Mouse (Mus musculus) embryonic facial prominence, embryonic 14.5 days (tissue): ENCODE results near the gene Gab1. TPM values are rescaled to one million over a fixed set of nuclear protein-coding genes. Genes with fewer than 3 reads are reported as not detected.

Experiments
- ATAC-seq: fragments of 200-750 bp; cut with Nextera tagmentation; 2 replicates; pipeline ENCODE4 v1.8.0; 2017; ENCODE audit warnings: low read depth, moderate number of reproducible peaks, moderate TSS enrichment
- DNase-seq: peaks from one replicate; pipeline ENCODE4 v3.0.0-alpha.2; 2015; ENCODE audit warnings: low spot score
- H3K27ac ChIP-seq: fragments of 300-500 bp; sonication (generic); replicated peaks from 2 replicates; pipeline ENCODE4 v1.5.1; 2014; ENCODE audit warnings: low read depth, mild to moderate bottlenecking, low read length, moderate library complexity
- H3K27me3 ChIP-seq: fragments of 300-500 bp; sonication (generic); replicated peaks from 2 replicates; pipeline ENCODE4 v1.6.1; 2014; ENCODE audit warnings: low read length; ENCODE audit not compliant: control insufficient read depth, insufficient read depth
- H3K36me3 ChIP-seq: fragments of 300-500 bp; sonication (generic); 2 replicates; pipeline ENCODE4 v1.6.1; 2014; ENCODE audit warnings: low read length, mixed read lengths; ENCODE audit not compliant: control insufficient read depth, insufficient read depth
- H3K4me1 ChIP-seq: fragments of 300-500 bp; sonication (generic); 2 replicates; pipeline ENCODE4 v1.6.1; 2014; ENCODE audit warnings: antibody characterized with exemption, low read length; ENCODE audit not compliant: control insufficient read depth, insufficient read depth
- H3K4me2 ChIP-seq: fragments of 300-500 bp; sonication (generic); 2 replicates; pipeline ENCODE4 v1.6.1; 2014; ENCODE audit warnings: low read depth, mild to moderate bottlenecking, low read length, moderate library complexity, mixed read lengths
- H3K4me3 ChIP-seq: fragments of 300-500 bp; sonication (generic); 2 replicates; pipeline ENCODE4 v1.5.1; 2014; ENCODE audit warnings: low read depth, mild to moderate bottlenecking, low read length
- H3K9ac ChIP-seq: fragments of 300-500 bp; sonication (generic); 2 replicates; pipeline ENCODE4 v1.6.1; 2014; ENCODE audit warnings: low read depth, mild to moderate bottlenecking, low read length, moderate library complexity, mixed read lengths
- H3K9me3 ChIP-seq: fragments of 300-500 bp; sonication (generic); 2 replicates; pipeline ENCODE4 v1.6.1; 2016; ENCODE audit warnings: low read length; ENCODE audit not compliant: control insufficient read depth
- WGBS: fragments of 180-500 bp; shearing (Covaris S2); extraction: QIAGEN DNeasy Blood & Tissue Kit; methylation state at CpG from one replicate; pipeline ENCODE4 v1.1.7; 2014; 5-methylcytosine and 5-hydroxymethylcytosine counted together
- polyA plus RNA-seq: library from polyadenylated mRNA; unstranded; fragments of >200 nt; fragmentation: Nextera tagmentation; extraction: Ambion mirVana; gene quantifications from 2 replicates; pipeline ENCODE4 v1.2.1, GENCODE M21; 2014

Gene Gab1
- polyA plus RNA-seq, 1 experiment from 2014 or later, result 30.3 TPM

DNA sequence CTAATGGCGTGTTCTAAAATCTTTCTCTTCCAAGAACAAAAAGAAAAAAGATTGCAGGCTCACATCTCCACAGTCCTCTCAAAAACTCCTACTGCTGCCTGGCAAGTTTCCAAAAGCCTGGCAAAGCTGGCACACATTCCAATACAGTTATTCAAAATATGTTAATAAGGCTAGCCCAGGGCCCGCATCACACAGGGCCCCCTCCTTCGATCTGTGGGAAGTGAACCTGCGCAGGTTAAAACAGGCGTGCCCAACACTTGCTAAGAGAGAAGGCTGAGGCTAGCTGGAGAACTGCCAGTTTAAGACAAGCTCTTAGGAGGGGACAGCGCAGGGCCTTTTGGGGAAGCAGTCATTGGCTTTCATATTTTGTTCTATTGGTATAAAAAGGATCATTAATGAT is 23.7 kb downstream of the Gab1 start:
- Histone ChIP-seq H3K27me3 (no peaks in the 10 kb centered on the region), H3K4me2 (no peak overlapping the region), H3K36me3 (no peaks in the 10 kb centered on the region), H3K4me3 (no peak overlapping the region), H3K4me1 (peaks cover 16% of the 10 kb centered on the region), H3K27ac (peak overlapping the region; percentile 52), H3K9me3 (no peaks in the 10 kb centered on the region), H3K9ac (no peak overlapping the region)
- DNase-seq (peak; percentile 81), ATAC-seq (peak; percentile 59)
- WGBS, result 57% methylated on average over 6 of the region's 6 CpGs

DNA sequence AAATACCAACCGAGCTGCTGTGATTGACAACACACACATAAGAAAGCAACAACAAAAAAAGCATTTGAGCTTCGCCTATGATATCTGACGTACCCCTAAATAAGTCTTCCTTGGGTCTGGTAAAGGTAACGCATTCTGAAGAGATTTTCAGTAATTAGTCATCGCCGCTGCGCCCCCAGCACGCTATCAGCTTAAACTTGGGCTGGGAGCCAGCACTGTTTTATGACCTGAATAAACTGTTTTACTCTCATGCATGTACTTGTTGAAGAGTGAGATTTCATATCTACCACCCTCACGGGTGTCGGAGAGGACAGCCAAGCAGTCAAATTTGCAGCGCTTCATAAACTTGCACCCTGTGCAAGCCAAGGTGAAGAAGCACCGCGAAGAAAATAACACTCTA is 26.7 kb downstream of the Gab1 start:
- 65% methylated on average over 13 of the region's 13 CpGs for WGBS
- H3K27ac ChIP-seq, result peak overlapping the region; percentile 64; the same call in 1 of the 2 replicates
- no peaks in the 10 kb centered on the region for H3K9me3 ChIP-seq
- ATAC-seq (peak; percentile 30; the same call in 1 of the 2 replicates), DNase-seq (peak; percentile 76)
- H3K4me1 ChIP-seq, result peaks cover 30% of the 10 kb centered on the region
- no peaks in the 10 kb centered on the region for H3K27me3 ChIP-seq
- no peaks in the 10 kb centered on the region for H3K36me3 ChIP-seq
- no peak overlapping the region for H3K4me3 ChIP-seq
- H3K9ac ChIP-seq, result no peak overlapping the region
- H3K4me2 ChIP-seq, result 0 out of 2 replicates have a peak overlapping the region, but pooled peaks have one; percentile 20

DNA sequence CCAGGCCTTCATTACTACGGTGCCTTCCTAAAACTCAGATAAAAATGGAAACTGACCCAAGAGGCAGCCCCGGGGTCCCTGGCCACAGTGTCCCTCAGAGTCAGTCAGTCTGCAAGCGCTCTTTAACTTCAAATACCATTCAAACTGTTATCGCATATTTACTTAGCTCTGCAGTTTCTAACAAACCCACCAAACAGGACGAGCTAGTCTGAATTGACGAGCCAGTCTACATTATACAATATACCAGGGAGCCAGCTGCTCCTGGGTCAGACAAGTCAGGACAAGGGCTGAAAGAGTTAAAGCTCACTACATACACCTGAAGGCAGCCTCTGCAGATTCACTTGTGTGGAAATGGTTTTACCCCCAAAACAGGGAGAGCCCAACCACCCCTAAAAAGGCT is 27.1 kb downstream of the Gab1 start:
- Histone ChIP-seq H3K27ac (peak overlapping the region; percentile 64), H3K27me3 (no peaks in the 10 kb centered on the region), H3K4me2 (peak overlapping the region; percentile 20), H3K9ac (no peak overlapping the region), H3K9me3 (no peaks in the 10 kb centered on the region), H3K36me3 (no peaks in the 10 kb centered on the region), H3K4me1 (peaks cover 32% of the 10 kb centered on the region), H3K4me3 (no peak overlapping the region)
- ATAC-seq (peak; percentile 53; the same call in 1 of the 2 replicates), DNase-seq (peak; percentile 81)
- 66% methylated on average over 6 of the region's 6 CpGs for WGBS

DNA sequence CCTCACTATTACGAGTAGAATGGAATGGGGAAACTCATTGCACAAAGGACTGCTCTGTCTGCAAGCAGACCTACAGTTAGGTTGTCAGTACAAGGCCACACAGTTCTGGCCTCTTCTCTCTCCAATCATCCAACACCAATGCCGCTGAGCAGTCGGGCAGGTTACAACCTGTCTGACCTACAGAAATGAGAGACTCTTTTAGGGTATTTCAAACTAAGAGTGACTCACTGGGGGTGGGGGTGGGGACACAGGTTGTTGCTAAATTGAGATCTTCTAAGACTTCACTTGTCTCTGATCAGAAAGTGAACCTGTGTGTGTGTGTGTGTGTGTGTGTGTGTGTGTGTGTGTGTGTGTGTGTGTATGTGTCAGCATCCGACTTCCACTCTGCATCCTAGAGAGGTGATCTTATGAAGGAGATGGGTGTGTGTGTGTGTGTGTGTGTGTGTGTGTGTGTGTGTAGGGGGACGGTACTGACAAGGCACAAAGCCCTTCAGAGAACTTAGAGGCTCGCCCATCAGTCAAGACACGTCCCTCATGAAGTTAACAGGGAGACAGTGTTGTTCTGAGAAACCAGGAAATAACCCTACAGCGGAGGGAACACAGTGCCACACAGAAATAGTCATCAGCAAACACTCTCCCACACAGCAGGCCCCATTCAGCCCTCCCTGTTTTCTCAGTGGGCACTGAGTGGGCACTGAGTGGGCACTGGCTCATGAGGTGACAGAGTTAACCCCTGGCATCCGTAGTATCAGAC is 27.7 kb downstream of the Gab1 start:
- Histone ChIP-seq H3K9me3 (no peaks in the 10 kb centered on the region), H3K9ac (no peak overlapping the region), H3K27ac (peak overlapping the region; percentile 64), H3K36me3 (no peaks in the 10 kb centered on the region), H3K4me1 (peaks cover 33% of the 10 kb centered on the region), H3K4me3 (no peak overlapping the region), H3K27me3 (no peaks in the 10 kb centered on the region), H3K4me2 (peak overlapping the region; percentile 20)
- 70% methylated on average over 9 of the region's 9 CpGs for WGBS
- ATAC-seq, result no peak; the same call in none of the 2 replicates
- DNase-seq, result peak; percentile 64

DNA sequence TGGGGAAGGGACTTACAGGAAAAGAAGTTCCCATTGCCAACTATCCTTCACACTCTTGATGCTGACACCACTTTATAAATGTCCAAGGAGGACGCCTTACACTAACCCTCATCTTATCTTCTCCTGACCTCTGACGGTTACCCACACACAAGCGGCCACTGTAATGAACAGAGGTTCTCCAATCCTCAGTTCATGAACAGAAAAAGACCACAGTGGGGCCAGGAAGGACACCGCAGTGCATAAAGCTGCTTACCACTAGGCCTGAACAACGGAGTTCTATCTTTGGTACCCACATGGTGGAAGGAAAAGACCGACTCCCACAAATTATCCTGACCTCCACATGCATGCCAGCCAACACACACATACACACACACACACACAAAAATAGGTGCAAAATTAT is 28.7 kb downstream of the Gab1 start:
- ATAC-seq, result no peak
- no peaks in the 10 kb centered on the region for H3K36me3 ChIP-seq
- 79% methylated on average over 6 of the region's 6 CpGs for WGBS
- DNase-seq, result no peak
- no peaks in the 10 kb centered on the region for H3K9me3 ChIP-seq
- no peaks in the 10 kb centered on the region for H3K27me3 ChIP-seq
- no peak overlapping the region for H3K9ac ChIP-seq
- H3K27ac ChIP-seq, result peak overlapping the region; percentile 63
- no peak overlapping the region for H3K4me2 ChIP-seq
- peaks cover 32% of the 10 kb centered on the region for H3K4me1 ChIP-seq
- no peak overlapping the region for H3K4me3 ChIP-seq

DNA sequence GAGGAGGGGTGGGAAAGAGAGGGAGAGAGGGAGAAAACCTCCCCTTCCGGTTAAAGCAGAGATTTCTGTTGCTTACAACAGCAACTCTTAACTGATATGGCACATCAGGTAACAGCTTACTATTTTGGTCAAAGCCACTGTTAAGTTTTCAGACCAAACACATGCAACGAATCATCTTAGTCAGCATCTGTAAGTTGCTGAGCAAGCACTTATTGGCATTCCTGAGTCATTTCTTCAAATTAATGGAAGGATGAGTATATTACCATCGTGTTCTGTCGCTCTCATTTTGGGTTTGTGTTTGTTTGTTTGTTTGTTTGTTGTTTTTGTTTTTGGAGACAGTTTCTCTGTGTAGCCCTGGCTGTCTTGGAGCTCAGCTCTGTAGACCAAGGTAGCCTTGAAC is 30.3 kb downstream of the Gab1 start:
- no peak for ATAC-seq
- Histone ChIP-seq H3K4me1 (peaks cover 30% of the 10 kb centered on the region), H3K36me3 (no peaks in the 10 kb centered on the region), H3K27me3 (no peaks in the 10 kb centered on the region), H3K9ac (no peak overlapping the region), H3K9me3 (no peaks in the 10 kb centered on the region), H3K4me3 (no peak overlapping the region), H3K27ac (no peak overlapping the region), H3K4me2 (no peak overlapping the region)
- WGBS, result 80% methylated on average over 4 of the region's 4 CpGs
- DNase-seq, result no peak

DNA sequence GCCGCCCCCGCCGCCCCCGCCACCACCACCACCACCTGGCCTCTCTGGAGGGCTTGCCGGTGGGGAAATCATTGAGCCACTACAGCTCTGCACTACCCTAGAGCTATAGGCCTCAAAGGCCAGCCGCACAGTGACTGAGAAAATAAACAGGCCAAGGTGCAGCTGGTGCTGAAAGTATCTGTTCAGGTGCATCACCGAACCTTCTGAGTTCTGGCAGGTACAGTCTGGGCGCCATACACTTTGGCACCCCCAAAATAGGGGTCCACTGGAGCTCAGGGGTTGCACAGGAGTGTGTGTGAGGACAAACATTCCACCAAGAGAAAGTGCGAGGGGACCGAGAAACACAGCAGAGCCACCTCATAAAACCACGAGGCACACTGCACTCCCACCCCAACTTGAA is 31.7 kb downstream of the Gab1 start:
- Histone ChIP-seq H3K27me3 (no peaks in the 10 kb centered on the region), H3K36me3 (no peaks in the 10 kb centered on the region), H3K9ac (no peak overlapping the region), H3K4me3 (no peak overlapping the region), H3K4me2 (0 out of 2 replicates have a peak overlapping the region, but pooled peaks have one; percentile 5), H3K9me3 (no peaks in the 10 kb centered on the region), H3K4me1 (peaks cover 36% of the 10 kb centered on the region), H3K27ac (peak overlapping the region; percentile 55)
- 63% methylated on average over 11 of the region's 11 CpGs for WGBS
- no peak for DNase-seq
- ATAC-seq, result no peak

DNA sequence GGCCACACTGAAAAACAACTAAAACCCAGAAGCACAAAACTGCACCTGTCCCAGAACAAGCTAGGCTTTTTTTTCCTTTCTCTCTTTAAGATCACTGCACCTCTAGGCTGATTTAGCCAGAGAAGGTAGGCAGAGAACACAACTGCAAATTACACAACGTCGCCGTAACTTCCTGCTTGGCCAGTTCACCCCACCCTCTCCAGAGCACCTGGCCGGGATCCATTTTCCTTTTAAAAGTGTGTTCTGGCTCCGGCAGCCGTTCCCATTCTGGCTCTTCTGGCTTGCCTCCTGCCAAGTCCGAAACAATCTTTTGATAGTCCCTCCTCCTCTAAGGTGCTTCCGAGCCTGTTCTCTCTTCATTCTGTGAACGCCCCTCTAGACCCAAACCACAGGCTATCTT is 32.4 kb downstream of the Gab1 start:
- Histone ChIP-seq H3K27ac (peak overlapping the region; percentile 55), H3K36me3 (no peaks in the 10 kb centered on the region), H3K27me3 (no peaks in the 10 kb centered on the region), H3K4me1 (peaks cover 37% of the 10 kb centered on the region), H3K9ac (no peak overlapping the region), H3K4me2 (0 out of 2 replicates have a peak overlapping the region, but pooled peaks have one; percentile 5), H3K4me3 (no peak overlapping the region), H3K9me3 (no peaks in the 10 kb centered on the region)
- DNase-seq (peak; percentile 77), ATAC-seq (peak; percentile 35; the same call in 1 of the 2 replicates)
- 53% methylated on average over 9 of the region's 9 CpGs for WGBS

DNA sequence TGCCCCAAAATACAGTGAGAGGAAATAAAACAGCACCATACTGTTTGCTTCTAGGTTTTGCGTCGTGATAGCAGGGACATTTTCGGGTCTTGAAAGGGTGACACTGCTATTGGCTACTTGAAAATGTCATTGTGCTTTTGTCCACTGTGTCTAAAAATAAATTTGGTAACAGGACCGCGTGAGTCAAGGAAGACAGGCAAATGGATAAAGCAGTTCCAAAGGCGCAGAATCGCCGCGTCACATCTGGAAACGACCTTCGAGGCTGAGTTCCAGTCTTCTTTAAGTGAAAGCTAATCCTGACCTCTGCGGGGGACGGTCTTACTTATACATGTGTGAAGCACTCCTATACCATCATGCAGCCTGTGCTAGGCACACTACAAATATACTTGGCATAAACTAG is 35.0 kb downstream of the Gab1 start:
- no peak for DNase-seq
- Histone ChIP-seq H3K4me2 (no peak overlapping the region), H3K36me3 (no peaks in the 10 kb centered on the region), H3K4me1 (peaks cover 32% of the 10 kb centered on the region), H3K27ac (no peak overlapping the region), H3K9me3 (no peaks in the 10 kb centered on the region), H3K4me3 (no peak overlapping the region), H3K9ac (no peak overlapping the region), H3K27me3 (no peaks in the 10 kb centered on the region)
- WGBS, result 73% methylated on average over 13 of the region's 13 CpGs
- ATAC-seq, result no peak
